Mouse (Mus musculus): ENCODE measurements around the gene Trak2. TPM values are rescaled to one million over a fixed set of nuclear protein-coding genes. Genes with fewer than 3 reads are reported as not detected.
A peak's percentile ranks its signal among the peaks of the same experiment; 100 is the strongest.

Gene Trak2
- total and polyA plus RNA-seq, 3 experiments: 11.4 to 107 (median 15.5) TPM

- TF ChIP-seq SMC3 (IDR thresholded peaks at IDR 0.05; ENCODE audit: low read depth, low read length) (no peak), TBP (IDR thresholded peaks at IDR 0.05; ENCODE audit: low read depth, low read length) (peak; percentile 81), UBTF (IDR thresholded peaks at IDR 0.05; ENCODE audit: borderline replicate concordance, insufficient read depth, low read depth, low read length) (0 out of 2 replicates have a peak, but pooled peaks have one; percentile 29), SIN3A (IDR thresholded peaks at IDR 0.05; ENCODE audit: low read length) (peak; percentile 98), JUND (IDR thresholded peaks at IDR 0.05; ENCODE audit: low read depth, low read length) (no peak), POLR2A (IDR thresholded peaks at IDR 0.05; ENCODE audit: control insufficient read depth in 1 of 2, insufficient read depth in 1 of 2, low read depth in 1 of 2, low read length in 2 of 2, poor library complexity in 1 of 2) (peak; percentile 42 to 61; a peak in 3 of 4 replicates)
These were observed at the start of gene Trak2, which contains the start of gene Stradb (continued) for GRCm38 (mm10) chr1:58973366-58974221.

- no peaks in the 10 kb centered on the region for H3K9me3 ChIP-seq (replicated peaks; ENCODE audit: insufficient read depth, low read length)
- DNase-seq (ENCODE audit: low read depth, low spot score): no peak
- TF ChIP-seq MAX (IDR thresholded peaks at IDR 0.05; ENCODE audit: low read length) (no peak), ETS1 (IDR thresholded peaks at IDR 0.05; ENCODE audit: low read depth, low read length) (no peak), CHD2 (IDR thresholded peaks at IDR 0.05; ENCODE audit: low read length) (no peak), SIN3A (IDR thresholded peaks at IDR 0.05; ENCODE audit: low read length) (no peak), TCF12 (IDR thresholded peaks at IDR 0.05; ENCODE audit: low read depth, low read length) (no peak), NRF1 (IDR thresholded peaks at IDR 0.05; ENCODE audit: insufficient read depth, low read depth, low read length, poor library complexity, severe bottlenecking) (no peak), USF1 (IDR thresholded peaks at IDR 0.05; ENCODE audit: low read depth, low read length) (no peak), CTCF (IDR thresholded peaks at IDR 0.05 in 2 of 3, conservative IDR thresholded peaks at IDR 0.05 in 1 of 3; ENCODE audit: control insufficient read depth in 1 of 3, insufficient read depth in 1 of 3, low read depth in 2 of 3, low read length in 3 of 3, poor library complexity in 1 of 3, severe bottlenecking in 1 of 3) (no peak), RCOR1 (IDR thresholded peaks at IDR 0.05; ENCODE audit: low read depth, low read length) (no peak), TAL1 (IDR thresholded peaks at IDR 0.05; ENCODE audit: low read length) (no peak), POLR2A (IDR thresholded peaks at IDR 0.05; ENCODE audit: control insufficient read depth in 1 of 2, insufficient read depth in 1 of 2, low read depth in 1 of 2, low read length in 2 of 2, poor library complexity in 1 of 2) (no peak), GABPA (IDR thresholded peaks at IDR 0.05; ENCODE audit: low read depth, low read length) (no peak), NELFE (IDR thresholded peaks at IDR 0.05; ENCODE audit: low read depth, low read length) (no peak)
- H3K36me3 ChIP-seq (ENCODE audit: control insufficient read depth in 1 of 2, insufficient read depth in 2 of 2, low read length in 2 of 2): no peaks in the 10 kb centered on the region
- H3K79me2 ChIP-seq (ENCODE audit: control insufficient read depth, insufficient read depth, low read length, poor library complexity): no peaks in the 10 kb centered on the region
- no peak overlapping the region for H3K27ac ChIP-seq (ENCODE audit: control insufficient read depth, low read depth, low read length)
- H3K27me3 ChIP-seq (ENCODE audit: control insufficient read depth in 1 of 2, insufficient read depth in 2 of 2, low read length in 2 of 2): peaks cover 11 to 13% of the 10 kb centered on the region in 2 experiments
- H3K4me1 ChIP-seq (ENCODE audit: control insufficient read depth in 1 of 2, insufficient read depth in 2 of 2, low read length in 2 of 2): no peaks in the 10 kb centered on the region
- no peak overlapping the region for H3K9ac ChIP-seq (ENCODE audit: control insufficient read depth, low read depth, low read length, poor library complexity, severe bottlenecking)
- H3K4me3 ChIP-seq (ENCODE audit: control insufficient read depth in 1 of 2, insufficient read depth in 1 of 2, low read depth in 2 of 2, low read length in 2 of 2): no peak overlapping the region
These were observed 48.3 kb upstream of the Trak2 start for GRCm38 (mm10) chr1:59021556-59021955.

- Histone ChIP-seq H3K27ac (ENCODE audit: control insufficient read depth, low read depth, low read length) (no peak overlapping the region), H3K4me3 (ENCODE audit: control insufficient read depth in 1 of 2, insufficient read depth in 1 of 2, low read depth in 2 of 2, low read length in 2 of 2) (no peak overlapping the region), H3K9me3 (replicated peaks; ENCODE audit: insufficient read depth, low read length) (no peaks in the 10 kb centered on the region), H3K4me1 (ENCODE audit: control insufficient read depth in 1 of 2, insufficient read depth in 2 of 2, low read length in 2 of 2) (no peaks in the 10 kb centered on the region), H3K79me2 (ENCODE audit: control insufficient read depth, insufficient read depth, low read length, poor library complexity) (no peaks in the 10 kb centered on the region), H3K27me3 (ENCODE audit: control insufficient read depth in 1 of 2, insufficient read depth in 2 of 2, low read length in 2 of 2) (peaks cover 7 to 33% of the 10 kb centered on the region in 2 experiments), H3K36me3 (ENCODE audit: control insufficient read depth in 1 of 2, insufficient read depth in 2 of 2, low read length in 2 of 2) (no peaks in the 10 kb centered on the region), H3K9ac (ENCODE audit: control insufficient read depth, low read depth, low read length, poor library complexity, severe bottlenecking) (no peak overlapping the region)
- TF ChIP-seq ZC3H11A (IDR thresholded peaks at IDR 0.05; ENCODE audit: low read depth, low read length) (peak; percentile 48), CHD1 (IDR thresholded peaks at IDR 0.05; ENCODE audit: low read depth, low read length) (no peak), RAD21 (IDR thresholded peaks at IDR 0.05; ENCODE audit: low read depth, low read length) (peak; percentile 53), SMC3 (IDR thresholded peaks at IDR 0.05; ENCODE audit: low read depth, low read length) (peak; percentile 48), CTCF (IDR thresholded peaks at IDR 0.05 in 2 of 3, conservative IDR thresholded peaks at IDR 0.05 in 1 of 3; ENCODE audit: control insufficient read depth in 1 of 3, insufficient read depth in 1 of 3, low read depth in 2 of 3, low read length in 3 of 3, poor library complexity in 1 of 3, severe bottlenecking in 1 of 3) (peak in 2 of 3 experiments; percentile 25 to 52; a peak in 3 of 6 replicates)
- DNase-seq (ENCODE audit: low read depth, low spot score): peak; percentile 64
These were observed 36.0 kb upstream of the Trak2 start for GRCm38 (mm10) chr1:59009250-59009649.

Data from MEL (cell line).